Mouse (Mus musculus) hindbrain, embryonic 14.5 days (tissue): ENCODE data around the gene Grtp1. TPM values are rescaled to one million over a fixed set of nuclear protein-coding genes. Genes with fewer than 3 reads are reported as not detected.

Source experiments
- ATAC-seq: fragments of 200-750 bp; cut with Nextera tagmentation; 2 replicates; pipeline ENCODE4 v1.8.0; 2017; ENCODE audit warnings: moderate number of reproducible peaks, mild to moderate bottlenecking, moderate TSS enrichment, moderate library complexity; ENCODE audit not compliant: low FRiP score
- DNase-seq: peaks from one replicate; pipeline ENCODE4 v3.0.0-alpha.2; 2015; ENCODE audit warnings: low spot score
- H3K27ac ChIP-seq: fragments of 300-500 bp; sonication (generic); 2 replicates; pipeline ENCODE4 v1.5.1; 2014; ENCODE audit warnings: mild to moderate bottlenecking, moderate library complexity
- H3K27me3 ChIP-seq: fragments of 300-500 bp; sonication (generic); 2 replicates; pipeline ENCODE4 v1.6.1; 2014; ENCODE audit warnings: mild to moderate bottlenecking, low read length, mixed read lengths; ENCODE audit not compliant: control insufficient read depth, insufficient read depth
- H3K36me3 ChIP-seq: fragments of 300-500 bp; sonication (generic); replicated peaks from 2 replicates; pipeline ENCODE4 v1.6.1; 2014; ENCODE audit not compliant: control insufficient read depth, insufficient read depth
- H3K4me1 ChIP-seq: fragments of 300-500 bp; sonication (generic); replicated peaks from 2 replicates; pipeline ENCODE4 v1.6.1; 2014; ENCODE audit warnings: antibody characterized with exemption, low read length, mixed read lengths; ENCODE audit not compliant: control insufficient read depth, insufficient read depth
- H3K4me2 ChIP-seq: fragments of 300-500 bp; sonication (generic); replicated peaks from 2 replicates; pipeline ENCODE4 v1.6.1; 2014; ENCODE audit warnings: mild to moderate bottlenecking, moderate library complexity
- H3K4me3 ChIP-seq: fragments of 300-500 bp; sonication (generic); replicated peaks from 2 replicates; pipeline ENCODE4 v1.5.1; 2014; ENCODE audit warnings: mild to moderate bottlenecking, low read length
- H3K9ac ChIP-seq: fragments of 300-500 bp; sonication (generic); 2 replicates; pipeline ENCODE4 v1.6.1; 2014
- H3K9me3 ChIP-seq: fragments of 300-500 bp; sonication (generic); 2 replicates; pipeline ENCODE4 v1.6.1; 2016; ENCODE audit warnings: low read length; ENCODE audit not compliant: control insufficient read depth
- WGBS: fragments of 180-500 bp; shearing (Covaris S2); extraction: QIAGEN DNeasy Blood & Tissue Kit; methylation state at CpG from one replicate; pipeline ENCODE4 v1.1.7; 2014; 5-methylcytosine and 5-hydroxymethylcytosine counted together
- polyA plus RNA-seq: library from polyadenylated mRNA; unstranded; fragments of >200 nt; fragmentation: Nextera tagmentation; extraction: Ambion mirVana; gene quantifications from 2 replicates; pipeline ENCODE4 v1.2.1, GENCODE M21; 2014

Grtp1 gene
- polyA plus RNA-seq, 1 experiment from 2014 or later, result 11.7 TPM

DNA sequence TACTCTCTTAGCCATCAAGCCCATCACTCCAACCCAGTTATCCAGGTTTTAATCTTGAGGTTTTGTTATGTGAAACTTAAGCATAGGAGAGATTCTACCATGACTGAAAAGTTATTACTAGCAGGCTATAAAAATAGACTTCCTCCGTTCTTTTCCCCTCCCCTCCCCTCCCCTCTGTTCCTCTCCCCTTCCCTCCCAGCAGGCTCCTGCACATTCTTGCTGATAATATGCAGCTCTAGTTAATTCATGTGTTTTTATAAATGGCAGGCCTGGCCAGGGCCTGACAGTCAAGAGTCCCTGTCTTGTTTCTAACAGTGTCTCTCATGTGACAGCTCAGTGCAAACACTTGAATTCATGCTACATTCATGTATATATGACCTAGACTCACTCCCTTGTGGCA is 29.9 kb downstream of the Grtp1 start:
- Histone ChIP-seq H3K4me2 (no peak overlapping the region), H3K4me1 (no peaks in the 10 kb centered on the region), H3K9ac (no peak overlapping the region), H3K36me3 (peaks cover 91% of the 10 kb centered on the region), H3K27me3 (no peaks in the 10 kb centered on the region), H3K4me3 (no peak overlapping the region), H3K27ac (no peak overlapping the region), H3K9me3 (no peaks in the 10 kb centered on the region)
- no peak for ATAC-seq
- no peak for DNase-seq
- 83% methylated on average over 1 of the region's 1 CpGs for WGBS

DNA sequence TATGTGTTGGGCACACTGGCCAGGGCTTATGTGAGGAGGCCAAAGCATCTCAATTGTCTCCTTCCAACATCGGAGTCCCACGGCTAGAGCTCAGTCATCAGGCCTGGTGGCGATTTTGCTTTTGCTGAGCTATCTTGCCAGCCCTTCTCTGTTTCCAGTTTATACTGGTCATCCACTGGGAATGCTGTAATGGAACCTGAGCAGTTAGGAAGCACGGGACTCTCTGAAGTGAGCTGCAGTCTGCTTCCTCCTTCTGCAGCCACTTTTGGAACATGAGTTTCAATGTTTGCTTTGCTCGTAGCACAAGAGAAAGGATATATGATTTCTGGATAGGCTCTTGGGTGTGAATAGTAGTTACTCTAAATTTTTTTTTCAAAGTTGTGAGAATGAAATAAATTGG is 36.1 kb downstream of the Grtp1 start:
- DNase-seq (no peak), ATAC-seq (no peak)
- H3K27me3 ChIP-seq, result no peaks in the 10 kb centered on the region
- H3K4me3 ChIP-seq, result no peak overlapping the region
- peaks cover 30% of the 10 kb centered on the region for H3K36me3 ChIP-seq
- H3K9ac ChIP-seq, result no peak overlapping the region
- WGBS, result 93% methylated on average over 5 of the region's 5 CpGs
- H3K4me1 ChIP-seq, result peaks cover 13% of the 10 kb centered on the region
- H3K27ac ChIP-seq, result no peak overlapping the region
- H3K9me3 ChIP-seq, result no peaks in the 10 kb centered on the region
- H3K4me2 ChIP-seq, result no peak overlapping the region

GRCm38 (mm10) chr8:13163563-13163962 is 36.9 kb downstream of the Grtp1 start:
- WGBS, result 91% methylated on average over 1 of the region's 1 CpGs

GRCm38 (mm10) chr8:13162098-13162497 is 38.3 kb downstream of the Grtp1 start:
- Histone ChIP-seq H3K36me3 (peaks cover 7% of the 10 kb centered on the region), H3K9me3 (no peaks in the 10 kb centered on the region), H3K27me3 (no peaks in the 10 kb centered on the region), H3K4me3 (no peak overlapping the region), H3K4me2 (no peak overlapping the region), H3K4me1 (peaks cover 18% of the 10 kb centered on the region), H3K9ac (no peak overlapping the region), H3K27ac (no peak overlapping the region)
- no peak for ATAC-seq
- WGBS, result 73% methylated on average over 6 of the region's 6 CpGs
- DNase-seq, result no peak

More at GRCm38 (mm10) chr8:13163563-13163962, 36.9 kb downstream of the Grtp1 start:
- Histone ChIP-seq H3K4me2 (no peak overlapping the region), H3K9ac (no peak overlapping the region), H3K4me1 (peaks cover 15% of the 10 kb centered on the region), H3K27ac (no peak overlapping the region), H3K36me3 (peaks cover 22% of the 10 kb centered on the region), H3K4me3 (no peak overlapping the region), H3K27me3 (no peaks in the 10 kb centered on the region), H3K9me3 (no peaks in the 10 kb centered on the region)
- no peak for ATAC-seq
- no peak for DNase-seq

DNA sequence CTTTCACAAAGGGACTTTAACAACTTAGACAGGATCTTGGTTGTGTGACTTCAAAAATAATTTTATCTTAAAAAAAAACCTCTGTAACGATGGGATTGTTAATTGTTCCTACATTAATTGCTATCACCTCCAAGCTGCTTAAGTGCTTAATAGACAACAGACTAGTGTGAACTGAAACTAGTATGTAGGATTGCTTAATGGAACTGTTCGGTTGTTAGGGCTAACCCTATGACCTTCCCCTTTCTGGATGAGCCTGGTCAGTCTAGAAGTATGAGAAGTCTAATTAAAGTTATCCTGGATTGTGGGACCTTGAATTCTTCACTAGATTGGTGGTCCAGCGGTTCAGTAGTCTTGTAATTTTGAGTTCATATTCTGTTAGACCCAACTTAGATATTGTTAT is 39.7 kb downstream of the Grtp1 start:
- H3K4me3 ChIP-seq, result no peak overlapping the region
- H3K4me1 ChIP-seq, result peaks cover 18% of the 10 kb centered on the region
- H3K27me3 ChIP-seq, result no peaks in the 10 kb centered on the region
- H3K36me3 ChIP-seq, result no peaks in the 10 kb centered on the region
- ATAC-seq (no peak), DNase-seq (no peak)
- H3K9ac ChIP-seq, result no peak overlapping the region
- no peak overlapping the region for H3K27ac ChIP-seq
- H3K9me3 ChIP-seq, result no peaks in the 10 kb centered on the region
- H3K4me2 ChIP-seq, result peak overlapping the region; percentile 97; the same call in 1 of the 2 replicates
- 92% methylated on average over 3 of the region's 3 CpGs for WGBS

- Histone ChIP-seq H3K9me3 (no peaks in the 10 kb centered on the region), H3K36me3 (no peaks in the 10 kb centered on the region), H3K27ac (peak overlapping the region; percentile 27; the same call in 1 of the 2 replicates), H3K4me1 (peaks cover 18% of the 10 kb centered on the region), H3K4me3 (peak overlapping the region; percentile 98), H3K27me3 (no peaks in the 10 kb centered on the region), H3K9ac (peak overlapping the region; percentile 99), H3K4me2 (peak overlapping the region; percentile 97)
- DNase-seq (no peak), ATAC-seq (peak; percentile 70)
- WGBS, result under 1% methylated on average over 46 of the region's 49 CpGs
Measured at GRCm38 (mm10) chr8:13159377-13159881, 41.0 kb downstream of the Grtp1 start.

- H3K27me3 ChIP-seq, result no peaks in the 10 kb centered on the region
- H3K36me3 ChIP-seq, result no peaks in the 10 kb centered on the region
- H3K4me3 ChIP-seq, result peak within 1 kb of the TSS; percentile 98
- no peaks in the 10 kb centered on the region for H3K9me3 ChIP-seq
- 2% methylated on average over 35 of the region's 50 CpGs for WGBS
- H3K9ac ChIP-seq, result peak within 1 kb of the TSS; percentile 99
- peaks cover 18% of the 10 kb centered on the region for H3K4me1 ChIP-seq
- peak; percentile 100 for DNase-seq
- peak within 1 kb of the TSS; percentile 71 for H3K27ac ChIP-seq
- ATAC-seq, result peak; percentile 98
- peak within 1 kb of the TSS; percentile 97 for H3K4me2 ChIP-seq
Measured at GRCm38 (mm10) chr8:13158718-13159376, 41.6 kb downstream of the Grtp1 start, which contains the start of gene Lamp1. TSS of gene Lamp1 (plus strand) at chr8:13159161.

DNA sequence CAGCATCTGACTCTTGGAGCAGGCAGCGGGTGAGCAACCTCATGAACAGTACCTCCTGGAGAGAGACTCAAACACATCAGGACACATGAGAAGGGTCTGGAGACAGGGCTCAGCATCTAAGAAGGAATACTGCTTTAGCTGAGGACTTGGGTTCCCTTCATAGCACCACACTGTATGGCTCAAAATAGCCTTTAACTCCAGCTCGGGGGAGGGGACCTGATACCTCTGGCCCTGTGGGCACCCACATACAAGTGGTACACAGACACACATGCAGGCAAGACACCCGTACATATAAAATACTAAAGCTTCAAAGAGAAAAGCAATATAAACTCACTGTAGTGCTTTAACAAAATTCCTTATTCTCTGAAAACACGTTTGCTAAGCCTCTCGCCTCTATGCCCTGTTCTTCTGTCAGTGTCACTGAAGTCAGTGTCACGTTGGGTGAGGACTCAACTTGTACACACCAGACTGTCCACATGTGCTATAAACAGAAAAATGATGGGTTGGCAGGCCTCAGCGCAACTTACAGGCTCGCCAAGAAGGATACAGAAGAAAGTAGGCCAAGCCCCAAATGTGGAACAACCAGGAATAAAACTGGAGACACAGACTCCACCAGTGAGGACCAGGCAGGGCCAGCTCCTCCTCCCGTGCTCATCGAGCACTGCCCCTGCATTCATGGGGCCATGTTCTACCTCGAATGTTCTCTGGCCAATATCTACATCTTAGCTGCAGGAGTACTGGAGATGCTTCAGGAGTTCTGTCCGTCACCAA is 43.9 kb downstream of the Grtp1 start:
- H3K9me3 ChIP-seq, result no peaks in the 10 kb centered on the region
- no peaks in the 10 kb centered on the region for H3K36me3 ChIP-seq
- no peaks in the 10 kb centered on the region for H3K27me3 ChIP-seq
- no peak overlapping the region for H3K9ac ChIP-seq
- H3K27ac ChIP-seq, result no peak overlapping the region
- peaks cover 15% of the 10 kb centered on the region for H3K4me1 ChIP-seq
- WGBS, result 77% methylated on average over 12 of the region's 12 CpGs
- no peak for DNase-seq
- H3K4me3 ChIP-seq, result no peak overlapping the region
- H3K4me2 ChIP-seq, result no peak overlapping the region
- no peak for ATAC-seq

GRCm38 (mm10) chr8:13155358-13155757 is 45.1 kb downstream of the Grtp1 start:
- Histone ChIP-seq H3K4me3 (no peak overlapping the region), H3K4me2 (no peak overlapping the region), H3K4me1 (peaks cover 10% of the 10 kb centered on the region), H3K27me3 (no peaks in the 10 kb centered on the region), H3K27ac (no peak overlapping the region), H3K9me3 (no peaks in the 10 kb centered on the region), H3K9ac (no peak overlapping the region), H3K36me3 (peaks cover 6% of the 10 kb centered on the region; the same call in 1 of the 2 replicates)
- no peak for DNase-seq
- WGBS, result 74% methylated on average over 9 of the region's 9 CpGs
- ATAC-seq, result no peak
